30 mouse cellular contexts compared by ENCODE assay signal in genomic region chr3:138078701-138079100, GRCm38 (mm10). TPM values are rescaled to one million over a fixed set of nuclear protein-coding genes. Genes with fewer than 3 reads are reported as not detected.
DNase-seq lines count a peak whose midpoint lies in the region; ATAC-seq and TF ChIP-seq lines count a peak whose summit lies in the region.
"Had no signal": no experiment of that assay in that cellular context is flagged by ENCODE, and none has a peak within 500 bp of the region (broad histone marks: within the 10 kb centered on the region; RNA-seq: fewer than 3 reads in every experiment).

No protein-coding gene starts in this region.

- 23% methylated on average over 1 of the region's 1 CpGs for WGBS in heart, embryonic 13.5 days
- 39% methylated on average over 1 of the region's 1 CpGs for WGBS in lung, embryonic 16.5 days
- 64% methylated on average over 1 of the region's 1 CpGs for WGBS in lung, adult 2 months

- no peak for DNase-seq in heart, adult 8-10 months (ENCODE audit: low spot score)
- no peak for DNase-seq in layer of hippocampus, adult 2 months (ENCODE audit: low spot score in 2 of 2)
- no peak for DNase-seq in layer of hippocampus, adult 9-11 months
- DNase-seq in lung, adult 2 months, result no peak
- no peak for DNase-seq in adrenal gland, postnatal 4 days (ENCODE audit: low spot score in 2 of 2)
- DNase-seq: adrenal gland, postnatal 10 days; adrenal gland, postnatal 36 days; cerebellum, adult 11 months; cerebellum, adult 2 months; cerebellum, adult 9-11 months; cerebellum, postnatal 25 days; forebrain, postnatal 0 days; gastrocnemius, adult 2 months; gastrocnemius, postnatal 14 days; heart, adult 11 months; heart, postnatal 10 days had no signal

- no peak overlapping the region for H3K4me2 ChIP-seq in heart, embryonic 13.5 days
- no peak overlapping the region for H3K4me2 ChIP-seq in lung, embryonic 16.5 days (ENCODE audit: low read depth, low read length)
- H3K4me2 ChIP-seq: embryonic facial prominence, embryonic 12.5 days; embryonic facial prominence, embryonic 15.5 days; heart, embryonic 12.5 days; hindbrain, embryonic 12.5 days; hindbrain, embryonic 15.5 days had no signal

- no peak overlapping the region for H3K9ac ChIP-seq in heart, embryonic 13.5 days
- no peak overlapping the region for H3K9ac ChIP-seq in lung, embryonic 16.5 days (ENCODE audit: low read length)
- H3K9ac ChIP-seq: embryonic facial prominence, embryonic 12.5 days; embryonic facial prominence, embryonic 15.5 days; forebrain, postnatal 0 days; heart, embryonic 12.5 days; hindbrain, embryonic 12.5 days; hindbrain, embryonic 15.5 days had no signal

- 0 out of 2 replicates have a peak overlapping the region, but pooled peaks have one; percentile 6 for H3K27ac ChIP-seq in heart, embryonic 13.5 days (replicated peaks)
- peak overlapping the region; percentile 75 for H3K27ac ChIP-seq in layer of hippocampus, adult 2 months
- H3K27ac ChIP-seq in lung, embryonic 16.5 days (ENCODE audit: low read length), result peak overlapping the region; percentile 58
- H3K27ac ChIP-seq: embryonic facial prominence, embryonic 12.5 days; embryonic facial prominence, embryonic 15.5 days; gastrocnemius, adult 2 months; hindbrain, embryonic 12.5 days; hindbrain, embryonic 15.5 days had no signal

- peaks cover 53% of the 10 kb centered on the region for H3K4me1 ChIP-seq in heart, embryonic 13.5 days
- peaks cover 4% of the 10 kb centered on the region for H3K4me1 ChIP-seq in lung, embryonic 16.5 days (replicated peaks; ENCODE audit: control insufficient read depth, insufficient read depth, low read length)
- no peaks in the 10 kb centered on the region for H3K4me1 ChIP-seq in lung, adult 2 months (ENCODE audit: control insufficient read depth, insufficient read depth, low read length)
- H3K4me1 ChIP-seq: embryonic facial prominence, embryonic 12.5 days had no signal

- TF ChIP-seq POLR2A in lung, adult 2 months (IDR thresholded peaks at IDR 0.05; ENCODE audit: borderline replicate concordance, extremely low read depth, low read depth, low read length), result no peak

- no peak for ATAC-seq in heart, embryonic 13.5 days (ENCODE audit: extremely low read depth, insufficient number of reproducible peaks, low FRiP score, low TSS enrichment)
- ATAC-seq in lung, embryonic 16.5 days (ENCODE audit: low read depth), result peak; percentile 76
- ATAC-seq: Patski had no signal

- H3K4me3 ChIP-seq in heart, embryonic 13.5 days, result no peak overlapping the region
- H3K4me3 ChIP-seq in layer of hippocampus, adult 2 months, result no peak overlapping the region
- H3K4me3 ChIP-seq in lung, embryonic 16.5 days (ENCODE audit: low read length), result no peak overlapping the region
- H3K4me3 ChIP-seq in lung, adult 2 months (replicated peaks; ENCODE audit: extremely low read depth, low read depth, low read length), result no peak overlapping the region
- H3K4me3 ChIP-seq: embryonic facial prominence, embryonic 12.5 days; embryonic facial prominence, embryonic 15.5 days; gastrocnemius, adult 2 months; heart, embryonic 12.5 days; hindbrain, embryonic 12.5 days; hindbrain, embryonic 15.5 days had no signal

- H3K36me3 ChIP-seq in heart, embryonic 13.5 days, result peaks cover 36% of the 10 kb centered on the region
- H3K36me3 ChIP-seq in lung, embryonic 16.5 days (ENCODE audit: control insufficient read depth, insufficient read depth, low read length), result no peaks in the 10 kb centered on the region
- H3K36me3 ChIP-seq: embryonic facial prominence, embryonic 12.5 days; embryonic facial prominence, embryonic 15.5 days; hindbrain, embryonic 12.5 days; hindbrain, embryonic 15.5 days had no signal

- H3K27me3 ChIP-seq in heart, embryonic 13.5 days (replicated peaks), result no peaks in the 10 kb centered on the region
- H3K27me3 ChIP-seq in lung, embryonic 16.5 days (ENCODE audit: control insufficient read depth, insufficient read depth, low read depth, low read length), result no peaks in the 10 kb centered on the region
- H3K27me3 ChIP-seq: embryonic facial prominence, embryonic 12.5 days; embryonic facial prominence, embryonic 15.5 days; heart, embryonic 12.5 days; hindbrain, embryonic 12.5 days; hindbrain, embryonic 15.5 days; Patski had no signal

- H3K9me3 ChIP-seq in heart, embryonic 13.5 days, result no peaks in the 10 kb centered on the region
- H3K9me3 ChIP-seq in lung, embryonic 16.5 days (ENCODE audit: control insufficient read depth, low read length), result no peaks in the 10 kb centered on the region
- H3K9me3 ChIP-seq: embryonic facial prominence, embryonic 12.5 days; embryonic facial prominence, embryonic 15.5 days; heart, embryonic 12.5 days; hindbrain, embryonic 12.5 days; hindbrain, embryonic 15.5 days had no signal

- no peak for TF ChIP-seq CTCF in layer of hippocampus, adult 2 months (conservative IDR thresholded peaks at IDR 0.05)
- TF ChIP-seq CTCF in lung, adult 2 months (IDR thresholded peaks at IDR 0.05; ENCODE audit: insufficient read depth, low read length), result no peak

RNA-seq across cellular contexts. Expression of gene Gm5105, which starts 11.5 kb away (rescaled TPM):
- 0.36 and 0.56 TPM in 2 replicates for polyA plus RNA-seq in heart, embryonic 13.5 days (2015; fragmentation: Nextera tagmentation; extraction: Ambion mirVana)
- total RNA-seq in heart, adult 8-10 months (2022), result 1 to 10 TPM in 2 of 4 experiments, under 1 TPM in 2; 0.76 to 1.6 (median 1.1) TPM
- under 1 TPM in 1 of 2 experiments, not detected in 1; 0.22 TPM for total RNA-seq in layer of hippocampus, adult 2 months (2021)
- polyA plus RNA-seq in lung, embryonic 16.5 days (2015; fragmentation: Nextera tagmentation; extraction: Ambion mirVana), result 0.11 TPM in 1 of 2 replicates, not detected in the other
- 0.15 and 0.18 TPM in 2 replicates for polyA plus RNA-seq in lung, adult 2 months (2012; rRNA removed)
- total RNA-seq in adrenal gland, postnatal 4 days (2021), result under 1 TPM in 1 of 2 experiments, not detected in 1; 0.17 TPM
- total RNA-seq: adrenal gland, adult 18-20 months; adrenal gland, postnatal 36 days; common myeloid progenitor, adult 5-6 weeks; ES-E14; hematopoietic stem cell, adult 5-6 weeks had no signal
- polyA plus RNA-seq: embryonic facial prominence, embryonic 12.5 days; forebrain, embryonic 11.5 days; forebrain, embryonic 14.5 days; hindbrain, embryonic 12.5 days had no signal

RNA-seq across cellular contexts. Expression of gene 1110002E22Rik, which starts 13.8 kb away (rescaled TPM):
- 9.4 and 11.1 TPM in 2 replicates for polyA plus RNA-seq in heart, embryonic 13.5 days (2015; fragmentation: Nextera tagmentation; extraction: Ambion mirVana)
- 10 to 100 TPM; 40.6 to 58.5 (median 50.8) TPM for total RNA-seq in heart, adult 8-10 months (2022)
- 1 to 10 TPM; 2.2 to 2.5 TPM for total RNA-seq in layer of hippocampus, adult 2 months (2021)
- 0.65 and 0.88 TPM in 2 replicates for polyA plus RNA-seq in lung, embryonic 16.5 days (2015; fragmentation: Nextera tagmentation; extraction: Ambion mirVana)
- 0.15 and 2.3 TPM in 2 replicates for polyA plus RNA-seq in lung, adult 2 months (2012; rRNA removed)
- total RNA-seq in adrenal gland, postnatal 4 days (2021), result 1 to 10 TPM; 1.7 to 2.9 TPM
- total RNA-seq: common myeloid progenitor, adult 5-6 weeks had no signal
- polyA plus RNA-seq: forebrain, embryonic 11.5 days had no signal

Comparison
In these comparisons a context has a peak if more than half of its experiments do, and no peak if none do; other contexts are left out.
1. H3K27ac ChIP-seq: peak in every context shown above with its lines; median percentile 75 in layer of hippocampus, adult 2 months; 58 in lung, embryonic 16.5 days; 6 in heart, embryonic 13.5 days.
2. RNA of gene 1110002E22Rik, which starts 13.8 kb away (total RNA-seq): 40.6 to 58.5 TPM in heart, adult 8-10 months; 1.7 to 2.9 TPM in adrenal gland, postnatal 4 days and 2.2 to 2.5 TPM in layer of hippocampus, adult 2 months; every median in the first group is over 10 times any median in the second.